Mouse (Mus musculus): ENCODE results near the gene Gm26965. TPM values are rescaled to one million over a fixed set of nuclear protein-coding genes. Genes with fewer than 3 reads are reported as not detected.
A peak's percentile ranks its signal among the peaks of the same experiment; 100 is the strongest.

Gene Gm26965
- not detected in 2 replicates for polyA plus RNA-seq (2016; fragmentation: Nextera tagmentation; extraction: Ambion mirVana)

GRCm38 (mm10) chr13:67525753-67526410 lies at the start of gene Gm26965, which contains the start of gene Zfp87:
Gm26965 (minus strand) TSS chr13:67526151.
Zfp87 (minus strand) TSS chr13:67526177.
- Histone ChIP-seq H3K27me3 (ENCODE audit: poor library complexity, severe bottlenecking) (no peaks in the 10 kb centered on the region), H3K36me3 (replicated peaks) (peaks cover 11% of the 10 kb centered on the region), H3K4me3 (peak within 1 kb of the TSS; percentile 87), H3K4me1 (peaks cover 22% of the 10 kb centered on the region), H3K9me3 (no peaks in the 10 kb centered on the region), H3K27ac (peak within 1 kb of the TSS; percentile 87)
- WGBS = under 1% methylated on average over 27 of the region's 27 CpGs
- DNase-seq (ENCODE audit: extremely low spot score, low spot score) = peak; percentile 91

- no peaks in the 10 kb centered on the region for H3K36me3 ChIP-seq (replicated peaks)
- H3K27ac ChIP-seq = no peak overlapping the region
- H3K9me3 ChIP-seq = no peaks in the 10 kb centered on the region
- no peaks in the 10 kb centered on the region for H3K27me3 ChIP-seq (ENCODE audit: poor library complexity, severe bottlenecking)
- H3K4me1 ChIP-seq = no peaks in the 10 kb centered on the region
- 72% methylated on average over 5 of the region's 5 CpGs for WGBS
- DNase-seq (ENCODE audit: extremely low spot score, low spot score) = no peak
- H3K4me3 ChIP-seq = no peak overlapping the region
These were observed 46.7 kb upstream of the Gm26965 start for GRCm38 (mm10) chr13:67572591-67573189.

GRCm38 (mm10) chr13:67553730-67554129 lies 27.8 kb upstream of the Gm26965 start, which contains the start of gene Zfp748:
Zfp748 (minus strand) TSS chr13:67553830.
- 82% methylated on average over 4 of the region's 4 CpGs for WGBS

GRCm38 (mm10) chr13:67552505-67553346 lies 26.8 kb upstream of the Gm26965 start:
- H3K36me3 ChIP-seq (replicated peaks) = peaks cover 8% of the 10 kb centered on the region
- peak overlapping the region; percentile 70 for H3K4me3 ChIP-seq
- peak overlapping the region; percentile 94 for H3K27ac ChIP-seq
- H3K9me3 ChIP-seq = no peaks in the 10 kb centered on the region
- peak; percentile 82 for DNase-seq (ENCODE audit: extremely low spot score, low spot score)
- H3K4me1 ChIP-seq = peaks cover 13% of the 10 kb centered on the region
- H3K27me3 ChIP-seq (ENCODE audit: poor library complexity, severe bottlenecking) = no peaks in the 10 kb centered on the region
- whole genome bisulfite sequencing = under 1% methylated on average over 44 of the region's 44 CpGs

More at GRCm38 (mm10) chr13:67553730-67554129, 27.8 kb upstream of the Gm26965 start, which contains the start of gene Zfp748:
- Histone ChIP-seq H3K9me3 (no peaks in the 10 kb centered on the region), H3K4me3 (peak within 1 kb of the TSS; percentile 70), H3K27me3 (ENCODE audit: poor library complexity, severe bottlenecking) (no peaks in the 10 kb centered on the region), H3K27ac (peak within 1 kb of the TSS; percentile 94), H3K4me1 (peaks cover 13% of the 10 kb centered on the region), H3K36me3 (replicated peaks) (peaks cover 8% of the 10 kb centered on the region; the same call in 1 of the 2 replicates)
- DNase-seq (ENCODE audit: extremely low spot score, low spot score) = no peak

GRCm38 (mm10) chr13:67545941-67546340 lies 20.0 kb upstream of the Gm26965 start:
- H3K4me3 ChIP-seq = no peak overlapping the region
- H3K9me3 ChIP-seq = peaks cover 9% of the 10 kb centered on the region
- 90% methylated on average over 1 of the region's 1 CpGs for WGBS
- H3K4me1 ChIP-seq = no peaks in the 10 kb centered on the region
- H3K27ac ChIP-seq = no peak overlapping the region
- no peak for DNase-seq (ENCODE audit: extremely low spot score, low spot score)
- H3K36me3 ChIP-seq (replicated peaks) = peaks cover 66% of the 10 kb centered on the region
- H3K27me3 ChIP-seq (ENCODE audit: poor library complexity, severe bottlenecking) = no peaks in the 10 kb centered on the region

- Histone ChIP-seq H3K27me3 (ENCODE audit: poor library complexity, severe bottlenecking) (no peaks in the 10 kb centered on the region), H3K4me3 (no peak overlapping the region), H3K27ac (no peak overlapping the region), H3K4me1 (peaks cover 22% of the 10 kb centered on the region), H3K36me3 (replicated peaks) (no peaks in the 10 kb centered on the region), H3K9me3 (no peaks in the 10 kb centered on the region)
- no peak for DNase-seq (ENCODE audit: extremely low spot score, low spot score)
- 71% methylated on average over 3 of the region's 3 CpGs for WGBS
These were observed 1.2 kb upstream of the Gm26965 start for GRCm38 (mm10) chr13:67527049-67527730.

GRCm38 (mm10) chr13:67500908-67501307 lies 25.0 kb downstream of the Gm26965 start:
- no peak for DNase-seq (ENCODE audit: extremely low spot score, low spot score)
- no peak overlapping the region for H3K27ac ChIP-seq
- H3K4me3 ChIP-seq = no peak overlapping the region
- H3K9me3 ChIP-seq = no peaks in the 10 kb centered on the region
- no peaks in the 10 kb centered on the region for H3K27me3 ChIP-seq (ENCODE audit: poor library complexity, severe bottlenecking)
- whole genome bisulfite sequencing = 73% methylated on average over 1 of the region's 1 CpGs
- H3K36me3 ChIP-seq (replicated peaks) = peaks cover 3% of the 10 kb centered on the region
- peaks cover 9% of the 10 kb centered on the region for H3K4me1 ChIP-seq

- Histone ChIP-seq H3K36me3 (replicated peaks) (peaks cover 10% of the 10 kb centered on the region), H3K27ac (peak within 1 kb of the TSS; percentile 83)
- under 1% methylated on average over 22 of the region's 22 CpGs for WGBS
These were observed 25.7 kb downstream of the Gm26965 start, which contains the start of gene Zfp58 for GRCm38 (mm10) chr13:67500084-67500719. Zfp58 (minus strand) TSS chr13:67500555.

GRCm38 (mm10) chr13:67495631-67496030 lies 30.3 kb downstream of the Gm26965 start:
- Histone ChIP-seq H3K4me1 (peaks cover 9% of the 10 kb centered on the region), H3K27me3 (ENCODE audit: poor library complexity, severe bottlenecking) (no peaks in the 10 kb centered on the region), H3K36me3 (replicated peaks) (peaks cover 56% of the 10 kb centered on the region), H3K9me3 (peaks cover 28% of the 10 kb centered on the region), H3K27ac (no peak overlapping the region), H3K4me3 (no peak overlapping the region)
- 89% methylated on average over 1 of the region's 1 CpGs for WGBS
- DNase-seq (ENCODE audit: extremely low spot score, low spot score) = no peak

More at GRCm38 (mm10) chr13:67500084-67500719, 25.7 kb downstream of the Gm26965 start, which contains the start of gene Zfp58:
- DNase-seq (ENCODE audit: extremely low spot score, low spot score) = peak; percentile 76
- no peaks in the 10 kb centered on the region for H3K9me3 ChIP-seq
- no peaks in the 10 kb centered on the region for H3K27me3 ChIP-seq (ENCODE audit: poor library complexity, severe bottlenecking)
- peaks cover 9% of the 10 kb centered on the region for H3K4me1 ChIP-seq
- H3K4me3 ChIP-seq = peak within 1 kb of the TSS; percentile 78

- Histone ChIP-seq H3K27ac (peak overlapping the region; percentile 76), H3K9me3 (no peaks in the 10 kb centered on the region), H3K27me3 (ENCODE audit: poor library complexity, severe bottlenecking) (no peaks in the 10 kb centered on the region), H3K4me1 (peaks cover 13% of the 10 kb centered on the region), H3K4me3 (peak overlapping the region; percentile 66), H3K36me3 (replicated peaks) (peaks cover 25% of the 10 kb centered on the region)
- DNase-seq (ENCODE audit: extremely low spot score, low spot score) = no peak
- WGBS = 56% methylated on average over 8 of the region's 8 CpGs
These were observed 41.5 kb downstream of the Gm26965 start for GRCm38 (mm10) chr13:67484424-67484811.

GRCm38 (mm10) chr13:67483625-67484423 lies 42.1 kb downstream of the Gm26965 start, which contains the start of gene Zfp874b:
Zfp874b (minus strand) TSS chr13:67484258.
- Histone ChIP-seq H3K36me3 (replicated peaks) (peaks cover 19% of the 10 kb centered on the region), H3K9me3 (no peaks in the 10 kb centered on the region), H3K27me3 (ENCODE audit: poor library complexity, severe bottlenecking) (no peaks in the 10 kb centered on the region), H3K4me1 (peaks cover 13% of the 10 kb centered on the region), H3K4me3 (peak within 1 kb of the TSS; percentile 66), H3K27ac (peak within 1 kb of the TSS; percentile 76)
- peak; percentile 79 for DNase-seq (ENCODE audit: extremely low spot score, low spot score)
- 7% methylated on average over 20 of the region's 20 CpGs for WGBS
